Mouse (Mus musculus) gastrocnemius, adult 8-10 months (tissue): Measurements from ENCODE around the gene Mthfd2. TPM values are rescaled to one million over a fixed set of nuclear protein-coding genes. Genes with fewer than 3 reads are reported as not detected.

Experiments
- DNase-seq, 2 experiments: peaks; one replicate each; pipeline ENCODE4 v3.0.0; 2022; ENCODE audit warnings: low spot score in 2 of 2
- total RNA-seq, 4 experiments: library from RNA; stranded (reverse); gene quantifications; 2 replicates each; pipeline ENCODE4 v1.2.4; 2022

Gene Mthfd2
- total RNA-seq, 4 experiments from 2014 or later, result 2.9 to 4.7 (median 3.2) TPM

DNA sequence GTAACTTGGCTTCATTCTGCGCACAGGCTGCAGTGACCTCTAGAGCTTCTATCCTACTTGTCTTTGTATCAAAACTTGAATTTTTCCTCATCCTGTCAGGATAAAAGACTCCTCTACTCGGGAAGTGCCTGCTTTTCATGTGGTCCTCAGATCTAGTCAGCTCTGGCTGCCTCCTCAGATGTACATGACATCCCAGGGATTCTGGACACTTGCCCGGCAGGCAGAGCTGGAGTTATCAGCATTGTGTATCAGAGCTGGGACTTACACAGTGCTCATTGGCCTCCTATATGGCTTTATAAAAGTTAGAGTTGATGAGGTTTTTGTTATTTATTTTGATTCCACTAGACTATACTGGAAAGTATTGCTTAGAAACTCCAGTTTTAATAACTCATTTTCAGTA, 15.7 kb upstream of the Mthfd2 start:
- DNase-seq, result no peak

DNA sequence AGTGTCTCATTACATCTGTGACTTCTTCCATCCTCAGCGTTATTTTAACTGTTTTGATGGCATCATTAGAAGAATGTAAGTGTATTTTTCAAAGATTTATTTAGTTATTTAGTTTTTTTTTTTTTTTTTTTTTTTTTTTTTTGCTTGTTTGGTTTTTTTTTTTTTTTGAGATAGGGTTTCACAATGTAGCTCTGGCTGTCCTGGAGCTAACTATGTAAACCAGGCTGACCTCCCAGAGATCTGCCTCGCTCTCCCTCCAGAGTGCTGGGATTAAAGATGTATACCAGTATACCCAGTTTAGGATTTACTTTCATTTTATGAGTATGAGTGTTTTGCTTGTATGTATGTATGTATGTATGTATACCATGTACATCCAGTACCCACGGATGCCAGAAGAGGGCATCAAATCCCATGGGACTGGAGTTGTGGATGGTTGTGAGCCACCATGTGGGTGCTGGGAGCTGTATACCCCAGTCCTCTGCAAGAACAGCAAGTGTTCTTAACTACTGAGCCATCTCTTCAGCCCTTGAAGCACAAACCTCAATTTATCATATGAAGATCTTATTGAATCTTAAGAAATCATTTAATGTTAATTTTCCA, 2.0 kb upstream of the Mthfd2 start:
- no peak for DNase-seq

DNA sequence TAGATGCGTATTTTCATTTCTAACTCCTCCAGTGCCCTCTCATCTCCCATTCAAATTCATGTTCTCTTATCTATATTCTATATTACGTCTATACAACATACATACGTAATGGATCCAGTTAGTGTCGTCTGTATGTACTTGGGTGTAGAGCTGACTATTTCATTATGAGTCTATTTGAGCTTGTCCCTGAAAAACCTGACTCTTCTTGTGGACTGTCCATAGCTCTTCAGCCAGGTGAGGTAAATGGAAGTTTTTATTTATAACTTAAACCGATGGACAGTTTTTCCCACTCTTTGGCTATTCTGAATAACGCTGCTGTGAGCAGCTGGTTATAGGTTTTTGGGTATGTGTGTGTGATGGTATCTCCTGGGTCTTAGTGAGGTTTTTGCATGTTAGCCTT, 1.1 kb upstream of the Mthfd2 start:
- no peak for DNase-seq

DNA sequence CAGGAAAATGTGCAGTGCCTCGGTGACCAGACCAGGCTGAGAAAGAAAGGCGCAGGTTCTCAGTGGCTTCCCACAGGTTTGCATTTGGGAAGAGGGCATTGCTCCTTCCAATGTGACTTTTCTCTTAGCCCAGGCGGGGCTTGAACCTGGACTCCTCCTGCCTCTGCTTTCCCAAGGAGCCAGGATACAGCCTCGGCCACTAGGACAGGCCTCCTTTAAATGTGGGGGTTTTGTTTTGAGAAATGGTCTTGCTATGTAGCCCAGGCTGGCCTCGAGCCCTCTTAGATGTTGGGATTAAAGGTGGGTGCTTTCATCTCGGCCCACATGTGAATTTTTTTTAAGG, 657 bp upstream of the Mthfd2 start:
- DNase-seq, result no peak

DNA sequence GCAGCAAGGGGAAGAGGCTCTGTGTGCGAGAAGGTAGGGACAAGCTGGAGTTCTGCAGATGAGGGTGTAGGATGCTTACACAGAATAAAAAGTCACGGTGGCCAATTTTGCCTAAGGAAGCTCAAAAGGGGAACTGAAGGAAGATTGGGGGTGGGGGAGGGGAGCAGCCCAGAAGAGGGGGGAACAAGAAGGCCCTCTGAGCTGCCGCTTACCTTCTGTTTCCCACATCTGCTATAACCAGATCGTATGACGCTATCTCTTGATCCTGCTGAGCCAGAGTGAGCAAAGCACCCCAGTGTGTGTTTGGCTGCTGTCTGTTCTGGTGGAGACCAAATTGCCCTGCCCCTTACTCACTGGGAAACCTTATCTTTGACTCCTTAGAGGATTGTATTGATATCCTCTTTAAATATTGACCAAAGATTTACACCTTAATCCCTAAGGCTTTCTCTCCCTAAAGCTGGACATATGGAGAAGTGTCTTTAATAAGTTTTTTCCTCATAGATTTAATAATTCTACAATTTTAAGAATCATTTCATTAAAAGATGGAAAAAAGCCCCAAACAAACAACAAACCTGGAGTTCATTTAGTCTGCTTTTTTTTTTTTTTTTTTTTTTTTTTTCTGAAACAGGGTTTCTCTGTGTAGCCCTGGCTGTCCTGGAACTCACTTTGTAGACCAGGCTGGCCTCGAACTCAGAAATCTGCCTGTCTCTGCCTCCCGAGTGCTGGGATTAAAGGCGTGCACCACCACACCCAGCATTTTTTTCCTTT, 1.9 kb downstream of the Mthfd2 start:
- DNase-seq, result no peak

DNA sequence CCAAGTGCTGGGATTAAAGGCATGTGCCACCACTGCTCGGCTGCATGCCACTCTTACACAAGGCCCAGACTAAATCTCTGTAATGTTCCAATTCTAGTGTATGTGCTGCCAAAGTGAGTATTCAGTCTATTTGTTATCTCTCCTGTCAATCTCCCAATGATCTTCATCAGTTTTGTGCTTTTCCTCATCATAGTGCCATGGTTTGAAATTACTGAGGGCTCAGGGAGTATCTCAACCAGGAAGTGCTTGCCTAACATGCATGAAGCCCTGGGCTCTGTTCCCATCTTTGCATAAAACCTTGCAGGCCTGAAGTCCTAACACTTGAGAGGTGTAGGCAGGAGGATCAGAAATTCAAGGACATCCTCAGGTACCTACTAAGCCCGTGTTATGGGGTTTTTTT, 2.9 kb downstream of the Mthfd2 start:
- DNase-seq, result no peak

DNA sequence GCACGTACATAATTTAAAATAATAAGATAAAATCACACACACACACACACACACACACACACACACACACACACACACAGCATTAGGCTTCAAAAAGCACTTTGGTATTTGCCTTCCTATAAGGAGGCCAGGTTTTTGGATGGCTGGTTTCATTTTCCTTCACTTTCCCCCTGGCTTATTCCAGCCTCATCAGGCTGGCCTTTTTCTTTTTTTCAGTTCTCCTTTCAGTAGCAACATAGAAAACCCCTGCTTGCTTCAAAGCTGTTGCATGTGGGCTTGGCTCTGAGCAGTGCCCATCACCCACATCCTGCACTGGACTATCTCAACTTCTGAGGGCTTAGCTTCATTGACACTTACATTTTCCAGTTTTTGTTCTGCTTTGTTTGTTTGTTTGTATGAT, 3.8 kb downstream of the Mthfd2 start:
- no peak for DNase-seq

DNA sequence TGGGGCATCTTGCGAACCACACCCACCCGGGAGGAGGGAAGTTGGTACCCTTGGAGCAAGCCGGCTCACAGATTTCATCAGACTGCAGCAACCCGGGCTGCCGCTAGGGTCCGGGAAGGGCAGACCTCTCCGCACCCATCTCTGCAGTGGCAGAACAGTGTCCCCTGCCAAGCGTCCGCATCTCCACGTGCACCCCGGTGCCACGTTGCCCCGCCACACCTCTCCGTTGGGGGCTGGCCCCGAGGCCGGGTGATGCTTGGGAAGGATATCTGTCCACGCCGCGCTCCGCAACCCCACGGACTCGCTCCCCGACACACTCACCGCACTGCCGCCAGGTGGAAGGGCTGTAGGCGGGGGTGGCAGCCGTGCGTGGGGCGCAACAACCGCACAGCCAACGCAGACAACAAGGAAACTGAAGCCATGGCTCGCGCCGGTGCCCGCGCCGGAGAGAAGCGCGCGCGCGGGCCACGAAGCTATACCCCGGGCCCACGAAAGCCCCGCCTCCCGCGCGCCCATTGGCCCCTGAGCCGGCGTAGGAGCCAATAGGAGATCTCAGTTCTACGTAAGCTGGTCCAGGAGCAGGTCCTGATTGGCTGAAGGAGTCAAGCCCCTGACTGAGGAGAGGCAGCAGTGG, 8.5 kb downstream of the Mthfd2 start:
- DNase-seq, result peak; percentile 81 to 82

DNA sequence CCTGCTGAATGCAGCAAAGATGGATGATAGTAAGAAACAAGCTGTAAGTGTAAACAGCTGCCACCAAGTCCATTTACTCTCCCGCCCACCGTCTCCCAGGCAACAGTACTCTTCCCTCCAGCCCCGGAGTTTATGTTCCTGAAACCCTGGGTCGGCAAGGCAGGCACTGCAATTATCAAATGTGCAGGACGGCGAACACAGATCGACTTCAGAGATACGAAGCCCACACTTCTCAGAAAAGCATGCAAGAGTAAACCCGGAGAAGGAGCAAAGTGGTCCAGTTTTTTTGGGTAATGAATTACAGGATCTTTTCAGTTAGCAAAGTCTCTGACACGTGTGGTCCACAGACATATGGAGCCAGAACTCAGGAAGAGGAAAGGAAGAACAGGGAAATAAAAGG, 9.7 kb downstream of the Mthfd2 start:
- no peak for DNase-seq

DNA sequence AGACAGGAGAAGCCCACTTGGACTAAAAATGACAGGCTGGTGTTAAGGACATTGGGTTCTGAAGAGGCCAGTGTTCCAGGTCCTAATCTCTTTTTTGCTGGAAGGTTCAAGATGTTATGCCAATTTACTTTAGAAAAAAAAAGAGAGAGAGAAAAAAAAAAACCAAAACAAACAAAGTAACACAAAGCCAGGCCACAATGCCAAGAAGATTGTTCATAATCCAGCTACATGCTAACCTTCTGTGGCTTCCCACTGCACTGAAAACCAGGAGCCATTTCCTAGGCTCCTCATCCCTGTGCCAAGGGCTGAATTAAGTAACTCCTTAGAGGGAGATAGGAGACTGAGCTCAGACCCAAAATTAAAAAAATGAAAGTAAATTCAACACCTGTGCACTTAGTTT, 10.4 kb downstream of the Mthfd2 start:
- no peak for DNase-seq

DNA sequence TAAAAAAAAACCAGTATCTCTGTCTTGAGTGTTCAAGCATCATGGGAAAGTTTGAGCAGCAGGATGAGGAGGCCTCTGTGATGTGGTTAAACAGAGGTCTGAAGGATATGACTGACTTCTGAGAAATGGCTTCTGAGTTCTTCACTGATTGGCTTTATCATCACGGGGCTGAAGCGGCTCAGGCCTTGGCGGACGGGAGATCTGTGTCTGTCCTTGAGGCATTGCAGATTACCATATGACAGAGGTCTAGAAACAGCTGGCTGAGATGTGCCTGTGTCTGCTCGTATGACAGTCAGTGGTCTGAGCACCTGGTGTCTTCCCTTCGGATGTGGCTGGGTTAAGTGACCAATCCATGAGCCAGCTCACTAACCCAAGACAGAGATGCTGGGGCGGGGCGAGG, 13.2 kb downstream of the Mthfd2 start:
- no peak for DNase-seq

DNA sequence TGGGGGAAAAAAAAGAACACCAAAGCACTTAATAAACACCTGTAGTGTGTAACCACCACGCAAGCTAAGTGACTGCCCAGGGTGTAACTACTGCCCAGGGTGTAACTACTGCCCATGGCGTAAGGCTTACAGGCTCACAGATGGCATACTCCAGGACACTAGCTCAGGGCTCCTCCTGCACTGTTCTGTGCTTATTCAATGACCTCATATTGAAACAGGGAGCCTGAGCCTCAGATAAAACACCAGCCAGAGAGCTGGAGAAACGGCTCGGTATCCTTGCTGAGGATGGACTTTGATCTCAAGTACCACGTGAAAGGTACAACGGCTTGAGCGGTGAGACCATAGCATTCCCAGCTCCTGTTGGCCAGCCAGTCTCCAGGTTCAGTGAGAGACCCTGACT, 13.7 kb downstream of the Mthfd2 start:
- DNase-seq, result no peak

DNA sequence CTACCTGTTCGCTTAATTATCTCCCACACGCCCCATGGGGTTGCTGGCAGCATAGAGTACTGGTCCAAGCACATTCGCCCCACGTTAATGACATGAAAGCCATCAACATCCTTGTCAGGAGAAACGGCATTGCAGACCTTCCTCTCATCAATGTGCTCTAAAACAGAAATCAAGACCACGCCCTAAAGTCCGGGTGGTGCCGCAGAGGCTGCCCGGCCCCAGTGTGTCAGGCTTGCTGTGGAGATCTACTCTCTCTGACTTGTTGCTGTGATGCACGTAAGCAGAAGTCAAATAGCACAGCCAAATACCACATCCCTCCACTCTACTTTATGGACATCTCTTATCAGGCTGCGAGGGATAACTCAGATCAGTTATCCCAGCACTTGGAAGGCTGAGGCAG, 14.5 kb downstream of the Mthfd2 start:
- DNase-seq, result no peak

DNA sequence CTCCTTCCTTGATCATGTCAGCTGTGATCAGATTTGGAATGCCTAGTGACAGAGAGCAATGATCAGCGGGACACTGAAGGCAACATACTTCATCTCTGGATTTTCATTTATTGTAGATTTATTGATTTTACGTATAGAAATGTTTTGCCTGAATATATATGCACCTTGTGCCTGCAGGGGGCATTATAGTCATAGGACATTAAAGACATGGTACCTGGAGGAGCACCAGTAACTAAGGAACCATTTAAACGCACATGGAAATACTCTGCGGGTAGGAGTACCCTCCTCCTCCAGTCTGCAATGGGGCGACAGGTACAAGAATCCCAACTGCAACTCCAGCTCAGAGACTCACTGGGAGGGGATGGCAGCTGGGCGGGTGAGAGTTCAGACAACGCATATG, 16.7 kb downstream of the Mthfd2 start:
- no peak for DNase-seq

DNA sequence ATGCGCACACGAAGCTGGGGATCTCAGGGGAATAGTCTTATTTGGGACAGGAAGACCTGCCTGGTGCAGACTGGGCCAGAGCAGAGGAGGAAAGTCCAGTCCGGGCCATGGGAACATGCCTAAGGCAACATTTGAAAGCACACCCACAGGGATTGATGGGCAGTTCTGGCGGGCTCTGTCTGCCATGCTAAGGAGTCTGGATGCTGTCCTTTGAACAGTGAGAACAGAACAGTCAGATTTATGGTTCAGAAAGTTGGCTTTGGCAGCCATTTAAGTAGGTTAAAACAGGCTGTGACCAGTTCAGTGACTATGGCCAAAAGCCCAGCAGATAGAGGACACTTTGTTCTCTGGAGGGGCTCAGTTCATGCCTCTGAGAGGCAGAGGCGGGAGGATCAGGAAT, 23.4 kb downstream of the Mthfd2 start:
- no peak for DNase-seq

DNA sequence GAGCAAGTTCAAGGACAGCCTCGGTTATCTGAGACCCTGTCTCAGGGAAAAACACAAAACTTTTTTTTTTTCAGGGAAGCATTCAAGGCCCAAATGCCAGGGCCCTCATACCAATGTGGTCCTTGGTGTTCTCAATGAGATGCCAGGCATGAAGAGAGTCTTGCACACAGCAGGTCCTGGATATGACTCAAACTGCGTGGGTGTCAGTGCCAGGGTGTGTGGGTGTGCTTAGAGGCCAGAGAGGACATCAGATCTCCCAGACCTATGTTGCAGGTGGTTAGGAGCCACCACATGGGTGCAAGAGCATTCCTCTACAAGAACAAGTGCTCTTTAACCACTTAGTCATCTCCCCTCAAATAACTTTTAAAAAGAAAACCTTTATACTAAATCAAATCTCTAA, 24.4 kb downstream of the Mthfd2 start:
- DNase-seq, result no peak

DNA sequence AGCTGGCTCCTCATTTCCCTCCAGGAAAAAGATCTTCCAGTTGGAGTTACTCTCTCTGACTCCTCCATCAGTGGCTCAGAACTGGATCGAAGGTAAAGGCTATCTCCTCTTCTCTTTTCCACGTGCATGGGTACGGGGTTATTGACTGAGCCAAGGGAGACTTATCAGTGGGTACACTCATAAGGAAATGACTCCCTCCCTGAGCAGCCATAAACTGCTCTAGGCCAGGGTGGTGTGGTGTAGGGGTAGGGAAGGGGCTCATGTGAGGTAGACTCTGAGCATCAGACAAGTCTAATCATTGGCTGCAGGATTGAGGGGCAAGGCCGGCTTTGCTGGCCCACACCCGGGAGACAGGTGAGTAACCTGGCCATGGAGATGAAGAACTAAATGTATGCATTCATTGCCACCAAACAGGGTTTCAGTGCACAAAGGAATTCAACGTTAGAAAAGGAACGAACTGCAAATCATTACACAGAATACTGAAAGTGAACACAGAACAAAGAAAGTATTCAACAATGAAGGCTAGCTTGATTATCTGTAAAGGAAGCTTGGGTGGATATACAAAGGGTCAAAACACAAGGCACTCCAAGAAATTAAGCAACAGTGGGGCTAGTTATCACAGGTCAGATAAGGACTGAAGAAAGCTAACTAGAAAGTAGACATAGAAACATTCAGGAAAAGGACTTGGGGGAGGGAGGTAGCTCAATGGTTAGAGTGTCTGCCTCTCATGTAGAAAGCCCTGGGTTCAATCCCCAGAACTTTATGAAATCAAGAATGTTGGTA, 25.1 kb downstream of the Mthfd2 start:
- DNase-seq, result no peak

DNA sequence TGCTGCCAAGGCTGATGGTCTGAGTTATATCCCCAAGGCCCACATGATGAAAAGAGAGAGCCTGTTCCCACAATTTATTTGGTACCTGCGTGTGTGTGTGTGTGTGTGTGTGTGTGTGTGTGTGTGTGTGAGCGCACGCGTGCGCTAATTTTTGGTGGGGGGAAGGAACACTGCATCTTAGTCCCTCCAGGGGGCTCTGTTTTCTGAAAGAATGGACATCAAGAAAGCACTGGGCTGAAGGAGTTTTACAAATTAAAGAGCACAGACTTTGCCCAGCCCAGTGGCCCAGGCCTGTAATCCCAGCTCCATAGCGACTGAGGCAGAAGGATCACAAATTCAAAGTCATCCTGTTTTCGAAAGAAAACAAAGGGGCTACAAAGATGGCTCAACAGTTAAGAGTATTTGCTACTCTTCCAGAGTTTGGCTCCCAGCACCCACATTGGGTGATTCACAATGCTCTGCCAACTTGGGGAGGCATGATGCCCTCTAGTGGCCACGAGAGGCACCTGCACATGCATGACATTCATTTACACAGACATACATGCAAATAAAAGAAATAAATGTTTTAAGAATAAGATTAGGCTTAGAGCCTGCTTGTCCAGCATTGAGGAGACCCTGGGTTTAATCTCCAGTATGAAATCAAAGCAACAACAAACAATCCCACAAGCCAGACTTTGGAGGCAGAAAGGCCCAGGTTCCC, 45.3 kb downstream of the Mthfd2 start:
- no peak for DNase-seq

DNA sequence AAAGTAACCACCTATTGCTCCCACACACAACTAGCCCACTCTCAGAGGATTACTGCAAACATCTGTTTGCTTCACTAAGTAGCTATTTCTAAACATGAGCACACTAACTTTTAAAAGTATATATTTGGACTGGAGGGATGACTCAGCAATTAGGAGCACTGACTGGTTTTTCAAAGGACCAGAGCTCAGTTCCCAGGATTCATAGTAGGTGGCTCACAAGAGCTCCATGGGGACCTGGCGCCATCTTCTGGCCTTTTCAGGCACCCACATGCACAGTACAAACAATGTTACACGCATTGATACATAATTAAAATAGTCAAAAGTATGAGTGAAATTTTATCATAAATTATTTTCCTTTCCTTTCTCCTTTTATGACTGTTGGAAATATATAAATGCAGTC, 46.8 kb downstream of the Mthfd2 start:
- DNase-seq, result no peak

DNA sequence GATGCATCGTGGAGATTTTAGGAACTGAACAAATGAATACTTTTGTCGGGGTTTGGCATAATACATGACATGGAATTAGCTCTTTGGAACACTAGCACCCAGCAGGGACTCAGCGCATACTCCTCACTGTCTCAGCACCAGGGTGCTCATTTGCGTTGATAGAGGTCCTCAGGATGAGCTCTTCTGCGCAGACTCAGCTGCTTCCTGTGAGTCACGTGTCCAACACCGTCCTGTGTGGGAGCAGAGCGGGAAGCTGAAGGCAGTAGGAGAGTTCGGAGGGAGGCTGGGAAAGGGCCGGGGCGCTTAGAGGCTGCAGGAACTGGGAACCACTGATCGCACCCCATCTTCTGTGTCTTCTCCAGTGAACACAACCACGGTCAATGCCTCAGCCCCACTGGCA, 48.6 kb downstream of the Mthfd2 start:
- DNase-seq, result no peak

DNA sequence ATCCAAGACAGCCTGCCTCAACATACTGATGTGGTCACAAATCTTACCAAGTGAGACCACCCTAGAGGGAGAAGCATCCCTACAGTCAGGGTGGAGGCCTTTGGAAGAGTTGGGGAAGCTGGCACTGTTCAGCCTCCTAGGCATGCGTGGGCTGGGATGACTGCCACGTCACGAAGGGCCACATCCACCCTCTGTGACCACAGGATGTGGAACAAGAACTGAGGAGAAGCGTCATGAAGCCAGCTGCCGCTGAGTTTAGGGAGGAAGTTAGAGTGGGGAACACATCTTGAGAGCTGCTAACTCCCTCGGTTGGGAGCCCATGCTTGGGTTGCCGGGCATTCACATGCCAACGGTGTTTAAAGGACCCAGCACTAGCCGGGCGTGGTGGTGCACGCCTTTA, 52.0 kb downstream of the Mthfd2 start:
- no peak for DNase-seq
